ENCODE assay signal across 10 mouse cellular contexts in the genomic region with DNA sequence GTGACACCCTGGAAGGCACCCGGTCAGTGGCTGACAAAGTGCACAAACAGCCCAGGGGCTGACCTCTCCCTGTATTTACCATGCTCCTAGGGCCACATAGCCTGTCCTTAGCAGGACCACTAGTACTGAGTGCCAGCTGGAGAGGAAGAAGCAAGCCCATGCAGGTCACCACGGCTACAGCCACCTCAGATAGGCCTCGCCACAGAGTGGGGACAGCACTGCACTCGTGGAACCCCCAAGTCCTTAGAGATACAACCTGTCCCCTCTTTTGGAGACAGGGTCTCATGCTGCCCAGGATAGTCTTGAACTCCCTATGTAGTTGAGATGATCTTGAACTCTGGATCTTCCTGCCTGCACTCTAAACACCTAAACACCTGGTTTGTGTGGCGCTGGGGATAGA. TPM values are rescaled to one million over a fixed set of nuclear protein-coding genes. Genes with fewer than 3 reads are reported as not detected.
DNase-seq lines count a peak whose midpoint lies in the region; ATAC-seq and TF ChIP-seq lines count a peak whose summit lies in the region.
"Had no signal": no experiment of that assay in that cellular context is flagged by ENCODE, and none has a peak within 500 bp of the region (broad histone marks: within the 10 kb centered on the region; RNA-seq: fewer than 3 reads in every experiment).

No protein-coding gene starts in this region.

- H3K4me3 ChIP-seq in gastrocnemius, adult 2 months, result peak overlapping the region; percentile 80
- peak overlapping the region; percentile 17; the same call in 1 of the 2 replicates for H3K4me3 ChIP-seq in layer of hippocampus, adult 2 months
- H3K4me3 ChIP-seq in embryonic facial prominence, embryonic 12.5 days, result no peak overlapping the region
- H3K4me3 ChIP-seq in liver, postnatal 0 days (ENCODE audit: low read depth, low read length), result no peak overlapping the region
- H3K4me3 ChIP-seq: embryonic facial prominence, embryonic 15.5 days had no signal

- peak overlapping the region; percentile 10; the same call in 1 of the 2 replicates for H3K9ac ChIP-seq in embryonic facial prominence, embryonic 12.5 days
- H3K9ac ChIP-seq in liver, postnatal 0 days (replicated peaks), result peak overlapping the region; percentile 80; the same call in 1 of the 2 replicates
- H3K9ac ChIP-seq: embryonic facial prominence, embryonic 15.5 days had no signal

- H3K9me3 ChIP-seq in embryonic facial prominence, embryonic 12.5 days, result no peaks in the 10 kb centered on the region
- H3K9me3 ChIP-seq in liver, postnatal 0 days (ENCODE audit: low read length), result no peaks in the 10 kb centered on the region
- H3K9me3 ChIP-seq: embryonic facial prominence, embryonic 15.5 days had no signal

- no peak for TF ChIP-seq CTCF in gastrocnemius, adult 2 months (IDR thresholded peaks at IDR 0.05)
- TF ChIP-seq CTCF in layer of hippocampus, adult 2 months (conservative IDR thresholded peaks at IDR 0.05), result no peak
- TF ChIP-seq CTCF in liver, postnatal 0 days (IDR thresholded peaks at IDR 0.05; ENCODE audit: low read depth), result no peak

- 87% methylated on average over 5 of the region's 5 CpGs for WGBS in embryonic facial prominence, embryonic 12.5 days
- 63% methylated on average over 5 of the region's 5 CpGs for WGBS in liver, postnatal 0 days (ENCODE audit: insufficient replicate concordance)

- no peak for ATAC-seq in embryonic facial prominence, embryonic 12.5 days (ENCODE audit: insufficient number of reproducible peaks, insufficient read depth, low FRiP score, low TSS enrichment)
- ATAC-seq in liver, postnatal 0 days, result no peak

- no peaks in the 10 kb centered on the region for H3K27me3 ChIP-seq in embryonic facial prominence, embryonic 12.5 days
- no peaks in the 10 kb centered on the region for H3K27me3 ChIP-seq in liver, postnatal 0 days (ENCODE audit: insufficient read depth, low read length)
- H3K27me3 ChIP-seq: embryonic facial prominence, embryonic 15.5 days had no signal

- peaks cover 26% of the 10 kb centered on the region for H3K36me3 ChIP-seq in embryonic facial prominence, embryonic 12.5 days
- H3K36me3 ChIP-seq in liver, postnatal 0 days (replicated peaks; ENCODE audit: insufficient read depth, low read length), result peaks cover 10% of the 10 kb centered on the region; the same call in 1 of the 2 replicates

- no peak for TF ChIP-seq EP300 in liver, postnatal 0 days (IDR thresholded peaks at IDR 0.05; ENCODE audit: low read depth)

- no peak for DNase-seq in gastrocnemius, adult 2 months
- DNase-seq in gastrocnemius, postnatal 4 days (ENCODE audit: low spot score in 2 of 2), result no peak
- DNase-seq in layer of hippocampus, adult 2 months (ENCODE audit: low spot score in 2 of 2), result no peak
- no peak for DNase-seq in layer of hippocampus, postnatal 25 days (ENCODE audit: extremely low spot score in 1 of 2, low spot score in 1 of 2)
- no peak for DNase-seq in liver, postnatal 0 days
- no peak for DNase-seq in adrenal gland, adult 8-10 months
- DNase-seq in ovary, postnatal 14 days (ENCODE audit: low spot score), result no peak
- DNase-seq: B cell, adult 2 months had no signal

- H3K27ac ChIP-seq in gastrocnemius, adult 2 months, result peak overlapping the region; percentile 96
- peak overlapping the region; percentile 76; the same call in 1 of the 2 replicates for H3K27ac ChIP-seq in layer of hippocampus, adult 2 months
- H3K27ac ChIP-seq in embryonic facial prominence, embryonic 12.5 days, result no peak overlapping the region
- peak overlapping the region; percentile 74 for H3K27ac ChIP-seq in liver, postnatal 0 days (ENCODE audit: low read depth)
- H3K27ac ChIP-seq: embryonic facial prominence, embryonic 15.5 days had no signal

- H3K4me2 ChIP-seq in embryonic facial prominence, embryonic 12.5 days (replicated peaks), result no peak overlapping the region
- peak overlapping the region; percentile 99 for H3K4me2 ChIP-seq in liver, postnatal 0 days (ENCODE audit: low read depth, low read length)

- H3K4me1 ChIP-seq in embryonic facial prominence, embryonic 12.5 days, result peaks cover 23% of the 10 kb centered on the region
- H3K4me1 ChIP-seq in liver, postnatal 0 days (ENCODE audit: insufficient read depth), result peaks cover 46% of the 10 kb centered on the region

- intact Hi-C loops in gastrocnemius, adult 2 months (cut with DNase I), result loop anchor here (5.0 to 10.0 kb wide), 2 partner anchors 44 to 167 kb away; a partner anchor contains a TSS

RNA-seq across cellular contexts. Expression of a gene that starts 3.6 kb away (rescaled TPM):
- 10 to 100 TPM; 25.7 to 30.3 TPM for total RNA-seq in gastrocnemius, adult 2 months (2021)
- total RNA-seq in gastrocnemius, postnatal 4 days (2021), result 10 to 100 TPM; 56.8 to 59.5 TPM
- total RNA-seq in layer of hippocampus, adult 2 months (2021), result 100 to 1,000 TPM; 118 to 123 TPM
- 100 to 1,000 TPM; 110 to 121 TPM for total RNA-seq in layer of hippocampus, postnatal 25 days (2021)
- polyA plus RNA-seq in embryonic facial prominence, embryonic 12.5 days (2016; fragmentation: Nextera tagmentation; extraction: Ambion mirVana), result 82.7 and 83.5 TPM in 2 replicates
- polyA plus RNA-seq in liver, postnatal 0 days (2015; fragmentation: Nextera tagmentation; extraction: Ambion mirVana), result 18.3 and 19.2 TPM in 2 replicates
- total RNA-seq in adrenal gland, adult 8-10 months (2022), result 100 to 1,000 TPM in 2 of 4 experiments, 10 to 100 TPM in 2; 90.2 to 105 (median 98.1) TPM

RNA-seq across cellular contexts. Expression of a gene that starts 17.3 kb away (rescaled TPM):
- under 1 TPM; 0.26 to 0.53 TPM for total RNA-seq in gastrocnemius, adult 2 months (2021)
- 1 to 10 TPM; 1.1 to 1.8 TPM for total RNA-seq in gastrocnemius, postnatal 4 days (2021)
- total RNA-seq in layer of hippocampus, adult 2 months (2021), result 1 to 10 TPM; 1.9 to 2.5 TPM
- total RNA-seq in layer of hippocampus, postnatal 25 days (2021), result 1 to 10 TPM; 2.4 to 3.2 TPM
- 0.86 and 0.97 TPM in 2 replicates for polyA plus RNA-seq in embryonic facial prominence, embryonic 12.5 days (2016; fragmentation: Nextera tagmentation; extraction: Ambion mirVana)
- polyA plus RNA-seq in liver, postnatal 0 days (2015; fragmentation: Nextera tagmentation; extraction: Ambion mirVana), result 4.0 and 4.4 TPM in 2 replicates
- 1 to 10 TPM in 3 of 4 experiments, under 1 TPM in 1; 0.70 to 2.2 (median 1.6) TPM for total RNA-seq in adrenal gland, adult 8-10 months (2022)

RNA-seq across cellular contexts. Expression of a gene that starts 17.9 kb away (rescaled TPM):
- 100 to 1,000 TPM; 847 to 871 TPM for total RNA-seq in gastrocnemius, adult 2 months (2021)
- total RNA-seq in gastrocnemius, postnatal 4 days (2021), result 100 to 1,000 TPM; 537 to 620 TPM
- total RNA-seq in layer of hippocampus, adult 2 months (2021), result 100 to 1,000 TPM; 702 to 736 TPM
- total RNA-seq in layer of hippocampus, postnatal 25 days (2021), result 100 to 1,000 TPM; 692 to 732 TPM
- polyA plus RNA-seq in embryonic facial prominence, embryonic 12.5 days (2016; fragmentation: Nextera tagmentation; extraction: Ambion mirVana), result 523 and 554 TPM in 2 replicates
- polyA plus RNA-seq in liver, postnatal 0 days (2015; fragmentation: Nextera tagmentation; extraction: Ambion mirVana), result 256 and 266 TPM in 2 replicates
- 1,000 to 10,000 TPM in 3 of 4 experiments, 100 to 1,000 TPM in 1; 989 to 1,424 (median 1,166) TPM for total RNA-seq in adrenal gland, adult 8-10 months (2022)

RNA-seq across cellular contexts. Expression of a gene that starts 33.0 kb away (rescaled TPM):
- total RNA-seq in gastrocnemius, adult 2 months (2021), result 1 to 10 TPM; 5.6 to 7.3 TPM
- 10 to 100 TPM in 1 of 2 experiments, 1 to 10 TPM in 1; 7.8 to 10.5 TPM for total RNA-seq in gastrocnemius, postnatal 4 days (2021)
- total RNA-seq in layer of hippocampus, adult 2 months (2021), result 10 to 100 TPM; 34.0 to 46.8 TPM
- total RNA-seq in layer of hippocampus, postnatal 25 days (2021), result 10 to 100 TPM; 22.5 to 32.3 TPM
- 59.2 and 71.1 TPM in 2 replicates for polyA plus RNA-seq in embryonic facial prominence, embryonic 12.5 days (2016; fragmentation: Nextera tagmentation; extraction: Ambion mirVana)
- 1.2 and 2.2 TPM in 2 replicates for polyA plus RNA-seq in liver, postnatal 0 days (2015; fragmentation: Nextera tagmentation; extraction: Ambion mirVana)
- 100 to 1,000 TPM in 2 of 4 experiments, 10 to 100 TPM in 2; 50.6 to 211 (median 117) TPM for total RNA-seq in adrenal gland, adult 8-10 months (2022)

RNA-seq across cellular contexts. Expression of a gene that starts 41.4 kb away (rescaled TPM):
- 1 to 10 TPM in 1 of 2 experiments, under 1 TPM in 1; 0.97 to 1.2 TPM for total RNA-seq in gastrocnemius, adult 2 months (2021)
- under 1 TPM; 0.37 to 0.54 TPM for total RNA-seq in gastrocnemius, postnatal 4 days (2021)
- total RNA-seq in layer of hippocampus, adult 2 months (2021), result under 1 TPM; 0.39 to 0.95 TPM
- total RNA-seq in layer of hippocampus, postnatal 25 days (2021), result under 1 TPM; 0.35 to 0.54 TPM
- 0.22 and 0.58 TPM in 2 replicates for polyA plus RNA-seq in embryonic facial prominence, embryonic 12.5 days (2016; fragmentation: Nextera tagmentation; extraction: Ambion mirVana)
- polyA plus RNA-seq in liver, postnatal 0 days (2015; fragmentation: Nextera tagmentation; extraction: Ambion mirVana), result 6.3 and 7.4 TPM in 2 replicates
- 1 to 10 TPM in 2 of 4 experiments, under 1 TPM in 2; 0.56 to 1.7 (median 0.92) TPM for total RNA-seq in adrenal gland, adult 8-10 months (2022)

Comparison
In these comparisons a context has a peak if more than half of its experiments do, and no peak if none do; other contexts are left out.
1. H3K4me3 ChIP-seq: peak in gastrocnemius, adult 2 months (single experiment) and layer of hippocampus, adult 2 months (single experiment); none in embryonic facial prominence, embryonic 12.5 days (single experiment) and liver, postnatal 0 days (single experiment).